Mouse (Mus musculus) cerebellum, postnatal 10 days (tissue): ENCODE data around the gene Il17a.
"Not testable (repeated sequence)": the region's sequence is repeated elsewhere in the genome, so short reads cannot be mapped to it uniquely, and the experiment has no call there.

ENCODE experiments used
- DNase-seq, 2 experiments: peaks; one replicate each; pipeline ENCODE4 v3.0.0; 2021; ENCODE audit warnings: mixed read lengths in 2 of 2

Gene Il17a

GRCm38 (mm10) chr1:20730903-20731302 is at the start of gene Il17a:
Il17a (plus strand) TSS chr1:20730905.
- DNase-seq, result no peak

GRCm38 (mm10) chr1:20682849-20683248 is 47.9 kb upstream of the Il17a start:
- no peak for DNase-seq

GRCm38 (mm10) chr1:20683386-20683785 is 47.3 kb upstream of the Il17a start:
- no peak for DNase-seq

GRCm38 (mm10) chr1:20683853-20684252 is 46.9 kb upstream of the Il17a start:
- no peak for DNase-seq

- no peak for DNase-seq
Measured at GRCm38 (mm10) chr1:20684403-20684802, 46.3 kb upstream of the Il17a start.

- DNase-seq, result no peak
Measured at GRCm38 (mm10) chr1:20685393-20685792, 45.3 kb upstream of the Il17a start.

- DNase-seq, result no peak
Measured at GRCm38 (mm10) chr1:20685907-20686306, 44.8 kb upstream of the Il17a start.

- DNase-seq, result no peak
Measured at GRCm38 (mm10) chr1:20691336-20691735, 39.4 kb upstream of the Il17a start.

- no peak for DNase-seq
Measured at GRCm38 (mm10) chr1:20693634-20694313, 36.9 kb upstream of the Il17a start.

GRCm38 (mm10) chr1:20700011-20700410 is 30.7 kb upstream of the Il17a start:
- peak; percentile 5 to 38 for DNase-seq

- DNase-seq, result no peak
Measured at GRCm38 (mm10) chr1:20736572-20736971, 5.9 kb downstream of the Il17a start.

GRCm38 (mm10) chr1:20738483-20738882 is 7.8 kb downstream of the Il17a start:
- no peak for DNase-seq

GRCm38 (mm10) chr1:20740496-20740998 is 9.8 kb downstream of the Il17a start:
- no peak for DNase-seq

- no peak for DNase-seq
Measured at GRCm38 (mm10) chr1:20754439-20754838, 23.7 kb downstream of the Il17a start.

GRCm38 (mm10) chr1:20757586-20757985 is 26.9 kb downstream of the Il17a start:
- DNase-seq, result peak in 1 of 2 experiments; percentile 4

GRCm38 (mm10) chr1:20759799-20760198 is 29.1 kb downstream of the Il17a start:
- DNase-seq, result no peak

- no peak for DNase-seq
Measured at GRCm38 (mm10) chr1:20760331-20760730, 29.6 kb downstream of the Il17a start.

- no peak for DNase-seq
Measured at GRCm38 (mm10) chr1:20761411-20761810, 30.7 kb downstream of the Il17a start.

- DNase-seq, result no peak
Measured at GRCm38 (mm10) chr1:20766526-20766925, 35.8 kb downstream of the Il17a start.

- DNase-seq, result not testable (repeated sequence)
Measured at GRCm38 (mm10) chr1:20774026-20774730, 43.5 kb downstream of the Il17a start.

- no peak for DNase-seq
Measured at GRCm38 (mm10) chr1:20778366-20778765, 47.7 kb downstream of the Il17a start.
